20 mouse cellular contexts compared by ENCODE assay signal in genomic region chr2:52372480-52372879, GRCm38 (mm10). TPM values are rescaled to one million over a fixed set of nuclear protein-coding genes. Genes with fewer than 3 reads are reported as not detected.
DNase-seq lines count a peak whose midpoint lies in the region; ATAC-seq and TF ChIP-seq lines count a peak whose summit lies in the region.
"Had no signal": no experiment of that assay in that cellular context is flagged by ENCODE, and none has a peak within 500 bp of the region (broad histone marks: within the 10 kb centered on the region; RNA-seq: fewer than 3 reads in every experiment).

No protein-coding gene starts in this region.

- no peaks in the 10 kb centered on the region for H3K4me1 ChIP-seq in kidney, adult 2 months (ENCODE audit: control insufficient read depth, insufficient read depth, low read length)
- H3K4me1 ChIP-seq in kidney, embryonic 15.5 days, result no peaks in the 10 kb centered on the region
- H3K4me1 ChIP-seq in lung, adult 2 months (ENCODE audit: control insufficient read depth, insufficient read depth, low read length), result no peaks in the 10 kb centered on the region
- H3K4me1 ChIP-seq in lung, embryonic 14.5 days (ENCODE audit: insufficient read depth), result no peaks in the 10 kb centered on the region
- H3K4me1 ChIP-seq: forebrain, embryonic 12.5 days; hindbrain, embryonic 10.5 days; liver, embryonic 12.5 days; midbrain, embryonic 12.5 days; neural tube, embryonic 12.5 days had no signal

- WGBS in kidney, adult 2 months, result 37% methylated on average over 6 of the region's 6 CpGs
- 49% methylated on average over 6 of the region's 6 CpGs for WGBS in kidney, embryonic 15.5 days
- 35% methylated on average over 6 of the region's 6 CpGs for WGBS in lung, adult 2 months
- 28% methylated on average over 6 of the region's 6 CpGs for WGBS in lung, embryonic 14.5 days

- H3K9me3 ChIP-seq in kidney, embryonic 15.5 days (replicated peaks), result no peaks in the 10 kb centered on the region
- no peaks in the 10 kb centered on the region for H3K9me3 ChIP-seq in lung, embryonic 14.5 days (ENCODE audit: low read depth, low read length)
- H3K9me3 ChIP-seq: forebrain, embryonic 12.5 days; hindbrain, embryonic 10.5 days; liver, embryonic 12.5 days; midbrain, embryonic 12.5 days; neural tube, embryonic 12.5 days had no signal

- no peak for TF ChIP-seq POLR2A in kidney, adult 2 months (IDR thresholded peaks at IDR 0.05; ENCODE audit: low read depth, low read length)
- TF ChIP-seq POLR2A in lung, adult 2 months (IDR thresholded peaks at IDR 0.05; ENCODE audit: borderline replicate concordance, extremely low read depth, low read depth, low read length), result no peak

- no peaks in the 10 kb centered on the region for H3K27me3 ChIP-seq in kidney, adult 2 months (replicated peaks; ENCODE audit: control insufficient read depth, insufficient read depth, low read length)
- no peaks in the 10 kb centered on the region for H3K27me3 ChIP-seq in kidney, embryonic 15.5 days
- no peaks in the 10 kb centered on the region for H3K27me3 ChIP-seq in lung, embryonic 14.5 days (ENCODE audit: insufficient read depth, low read length)
- H3K27me3 ChIP-seq: forebrain, embryonic 12.5 days; liver, embryonic 12.5 days; midbrain, embryonic 12.5 days; neural tube, embryonic 12.5 days had no signal

- no peak overlapping the region for H3K9ac ChIP-seq in kidney, embryonic 15.5 days
- no peak overlapping the region for H3K9ac ChIP-seq in lung, embryonic 14.5 days
- H3K9ac ChIP-seq: forebrain, embryonic 12.5 days; liver, embryonic 12.5 days; midbrain, embryonic 12.5 days; neural tube, embryonic 12.5 days had no signal

- no peak overlapping the region for H3K4me2 ChIP-seq in kidney, embryonic 15.5 days
- H3K4me2 ChIP-seq in lung, embryonic 14.5 days, result no peak overlapping the region
- H3K4me2 ChIP-seq: forebrain, embryonic 12.5 days; liver, embryonic 12.5 days; midbrain, embryonic 12.5 days; neural tube, embryonic 12.5 days had no signal

- TF ChIP-seq CTCF in kidney, adult 2 months (conservative IDR thresholded peaks at IDR 0.05; ENCODE audit: insufficient read depth, insufficient read length, low read depth, low read length), result no peak
- no peak for TF ChIP-seq CTCF in lung, adult 2 months (IDR thresholded peaks at IDR 0.05; ENCODE audit: insufficient read depth, low read length)
- TF ChIP-seq CTCF in lung, embryonic 14.5 days (IDR thresholded peaks at IDR 0.05; ENCODE audit: low read depth), result no peak

- DNase-seq in kidney, adult 2 months, result peak; percentile 14
- peak; percentile 13 to 38 for DNase-seq in lung, adult 18-20 months
- no peak for DNase-seq in lung, adult 2 months
- DNase-seq in lung, embryonic 14.5 days, result peak; percentile 84
- peak; percentile 32 for DNase-seq in lung, postnatal 25 days (ENCODE audit: low spot score)
- no peak for DNase-seq in left cerebral cortex, adult 11 months (ENCODE audit: low spot score)
- DNase-seq in cerebellum, postnatal 36 days, result no peak
- DNase-seq: gastrocnemius, postnatal 14 days; layer of hippocampus, postnatal 36 days; spleen, adult 18-20 months; thymus, adult 18-20 months; thymus, postnatal 4 days had no signal

- no peak overlapping the region for H3K27ac ChIP-seq in kidney, adult 2 months (ENCODE audit: insufficient read depth, low read depth, low read length)
- no peak overlapping the region for H3K27ac ChIP-seq in kidney, embryonic 15.5 days
- H3K27ac ChIP-seq in lung, embryonic 14.5 days (ENCODE audit: low read depth), result no peak overlapping the region
- H3K27ac ChIP-seq: forebrain, embryonic 12.5 days; hindbrain, embryonic 10.5 days; hindbrain, postnatal 0 days; layer of hippocampus, adult 2 months; liver, embryonic 12.5 days; midbrain, embryonic 12.5 days; neural tube, embryonic 12.5 days had no signal

- H3K36me3 ChIP-seq in kidney, adult 2 months (ENCODE audit: control insufficient read depth, insufficient read depth, low read length), result no peaks in the 10 kb centered on the region
- H3K36me3 ChIP-seq in kidney, embryonic 15.5 days, result no peaks in the 10 kb centered on the region
- H3K36me3 ChIP-seq in lung, embryonic 14.5 days (ENCODE audit: insufficient read depth), result no peaks in the 10 kb centered on the region
- H3K36me3 ChIP-seq: forebrain, embryonic 12.5 days; hindbrain, embryonic 10.5 days; liver, embryonic 12.5 days; midbrain, embryonic 12.5 days; neural tube, embryonic 12.5 days had no signal

- ATAC-seq in kidney, embryonic 15.5 days (replicated peaks; ENCODE audit: low FRiP score), result no peak
- ATAC-seq in lung, embryonic 14.5 days (ENCODE audit: insufficient read depth), result peak; percentile 91; the same call in 1 of the 2 replicates
- ATAC-seq: hindbrain, postnatal 0 days; liver, embryonic 12.5 days had no signal

- no peak overlapping the region for H3K4me3 ChIP-seq in kidney, adult 2 months (ENCODE audit: insufficient read depth, low read depth, low read length)
- H3K4me3 ChIP-seq in kidney, embryonic 15.5 days (replicated peaks), result no peak overlapping the region
- H3K4me3 ChIP-seq in lung, adult 2 months (replicated peaks; ENCODE audit: extremely low read depth, low read depth, low read length), result no peak overlapping the region
- no peak overlapping the region for H3K4me3 ChIP-seq in lung, embryonic 14.5 days (ENCODE audit: low read depth, low read length)
- H3K4me3 ChIP-seq: forebrain, embryonic 12.5 days; hindbrain, embryonic 10.5 days; layer of hippocampus, adult 2 months; liver, embryonic 12.5 days; midbrain, embryonic 12.5 days; neural tube, embryonic 12.5 days had no signal

RNA-seq across cellular contexts. Expression of gene Neb, which starts 5.8 kb away (rescaled TPM):
- polyA plus RNA-seq in kidney, adult 2 months (2012; rRNA removed), result 0.12 and 5.9 TPM in 2 replicates
- 10.6 and 20.1 TPM in 2 replicates for polyA plus RNA-seq in kidney, embryonic 15.5 days (2015; fragmentation: Nextera tagmentation; extraction: Ambion mirVana)
- 0.34 and 15.0 TPM in 2 replicates for polyA plus RNA-seq in lung, adult 2 months (2012; rRNA removed)
- 0.59 and 1.3 TPM in 2 replicates for polyA plus RNA-seq in lung, embryonic 14.5 days (2014; fragmentation: Nextera tagmentation; extraction: Ambion mirVana)

RNA-seq across cellular contexts. Expression of gene Arl5a, which starts 52.2 kb away (rescaled TPM):
- polyA plus RNA-seq in kidney, adult 2 months (2012; rRNA removed), result 12.4 and 14.7 TPM in 2 replicates
- polyA plus RNA-seq in kidney, embryonic 15.5 days (2015; fragmentation: Nextera tagmentation; extraction: Ambion mirVana), result 45.8 TPM in 2 replicates
- 8.1 and 13.0 TPM in 2 replicates for polyA plus RNA-seq in lung, adult 2 months (2012; rRNA removed)
- polyA plus RNA-seq in lung, embryonic 14.5 days (2014; fragmentation: Nextera tagmentation; extraction: Ambion mirVana), result 63.6 and 71.0 TPM in 2 replicates

Comparison
In these comparisons a context has a peak if more than half of its experiments do, and no peak if none do; other contexts are left out.
1. DNase-seq: peak in kidney, adult 2 months (single experiment), lung, adult 18-20 months (2 of 2), lung, embryonic 14.5 days (single experiment) and lung, postnatal 25 days (single experiment); none in lung, adult 2 months (single experiment), left cerebral cortex, adult 11 months (single experiment) and cerebellum, postnatal 36 days (0 of 2).